Mouse (Mus musculus) liver, embryonic 14.5 days (tissue): ENCODE data around the gene Kctd11. TPM values are rescaled to one million over a fixed set of nuclear protein-coding genes. Genes with fewer than 3 reads are reported as not detected.

Experiments used
- ATAC-seq: fragments of 200-750 bp; cut with Nextera tagmentation; 2 replicates; pipeline ENCODE4 v1.8.0; 2017; ENCODE audit warnings: moderate number of reproducible peaks, mild to moderate bottlenecking, moderate library complexity; ENCODE audit not compliant: insufficient read depth
- DNase-seq, 3 experiments: peaks; one replicate each; pipeline ENCODE4 v3.0.0-alpha.2; 2012 to 2013; ENCODE audit warnings: low read depth in 3 of 3, low spot score in 3 of 3
- H3K27ac ChIP-seq: fragments of 300-500 bp; sonication (generic); 2 replicates; pipeline ENCODE4 v1.5.1; 2014; ENCODE audit warnings: moderate library complexity, mild to moderate bottlenecking, control low read depth, inconsistent platforms
- H3K27me3 ChIP-seq: fragments of 300-500 bp; sonication (generic); 2 replicates; pipeline ENCODE4 v1.6.1; 2014; ENCODE audit warnings: mild to moderate bottlenecking, low read length, moderate library complexity; ENCODE audit not compliant: control insufficient read depth, insufficient read depth
- H3K36me3 ChIP-seq: fragments of 300-500 bp; sonication (generic); replicated peaks from 2 replicates; pipeline ENCODE4 v1.6.1; 2014; ENCODE audit warnings: low read depth; ENCODE audit not compliant: control insufficient read depth, insufficient read depth
- H3K4me1 ChIP-seq, 2 experiments: fragments of 200-500 bp in 1 of 2; fragments of 300-500 bp in 1 of 2; sonication (generic) in 1 of 2; replicated peaks; 2 replicates each; pipeline ENCODE4 v1.6.1; 2012 to 2014; ENCODE audit warnings: antibody characterized with exemption in 1 of 2, inconsistent platforms in 1 of 2, low read length in 1 of 2; ENCODE audit not compliant: control insufficient read depth in 2 of 2, insufficient read depth in 2 of 2
- H3K4me2 ChIP-seq: fragments of 300-500 bp; sonication (generic); 2 replicates; pipeline ENCODE4 v1.6.1; 2014; ENCODE audit warnings: low read depth, mild to moderate bottlenecking, control low read depth, moderate library complexity
- H3K4me3 ChIP-seq, 2 experiments: fragments of 200-500 bp in 1 of 2; fragments of 300-500 bp in 1 of 2; sonication (generic) in 1 of 2; 2 replicates each; pipeline ENCODE4 v1.5.1; 2012 to 2014; ENCODE audit warnings: low read depth in 2 of 2, low read length in 2 of 2, mild to moderate bottlenecking in 2 of 2, control low read depth in 1 of 2, inconsistent platforms in 1 of 2, moderate library complexity in 1 of 2; ENCODE audit not compliant: insufficient read depth in 1 of 2
- H3K9ac ChIP-seq: fragments of 300-500 bp; sonication (generic); replicated peaks from 2 replicates; pipeline ENCODE4 v1.6.1; 2014; ENCODE audit warnings: mild to moderate bottlenecking, control low read depth, moderate library complexity
- H3K9me3 ChIP-seq: fragments of 300-500 bp; sonication (generic); 2 replicates; pipeline ENCODE4 v1.6.1; 2016; ENCODE audit warnings: low read length, mixed read lengths; ENCODE audit not compliant: control insufficient read depth
- CTCF ChIP-seq: IDR thresholded peaks from 2 replicates; pipeline ENCODE4 v1.5.1; 2016; ENCODE audit warnings: antibody characterized with exemption, low read depth, control low read depth
- EP300 ChIP-seq: IDR thresholded peaks from 2 replicates; pipeline ENCODE4 v1.6.1; 2016; ENCODE audit warnings: antibody characterized with exemption, low read depth
- WGBS: fragments of 180-500 bp; shearing (Covaris S2); extraction: QIAGEN DNeasy Blood & Tissue Kit; methylation state at CpG from one replicate; pipeline ENCODE4 v1.1.7; 2014; ENCODE audit not compliant: insufficient replicate concordance; 5-methylcytosine and 5-hydroxymethylcytosine counted together
- polyA plus RNA-seq, 2 experiments: library from polyadenylated mRNA; depleted of rRNA in 1 of 2; stranded (reverse) in 1 of 2; unstranded in 1 of 2; fragments of >200 nt; fragmentation: Nextera tagmentation in 1 of 2; extraction: Ambion mirVana in 1 of 2; gene quantifications; 2 replicates each; pipeline versions ENCODE4 v1.2.1 to v1.2.3; 2012 to 2014

The Kctd11 gene
- polyA plus RNA-seq, 2 experiments, result 0.53 to 0.93 TPM

DNA sequence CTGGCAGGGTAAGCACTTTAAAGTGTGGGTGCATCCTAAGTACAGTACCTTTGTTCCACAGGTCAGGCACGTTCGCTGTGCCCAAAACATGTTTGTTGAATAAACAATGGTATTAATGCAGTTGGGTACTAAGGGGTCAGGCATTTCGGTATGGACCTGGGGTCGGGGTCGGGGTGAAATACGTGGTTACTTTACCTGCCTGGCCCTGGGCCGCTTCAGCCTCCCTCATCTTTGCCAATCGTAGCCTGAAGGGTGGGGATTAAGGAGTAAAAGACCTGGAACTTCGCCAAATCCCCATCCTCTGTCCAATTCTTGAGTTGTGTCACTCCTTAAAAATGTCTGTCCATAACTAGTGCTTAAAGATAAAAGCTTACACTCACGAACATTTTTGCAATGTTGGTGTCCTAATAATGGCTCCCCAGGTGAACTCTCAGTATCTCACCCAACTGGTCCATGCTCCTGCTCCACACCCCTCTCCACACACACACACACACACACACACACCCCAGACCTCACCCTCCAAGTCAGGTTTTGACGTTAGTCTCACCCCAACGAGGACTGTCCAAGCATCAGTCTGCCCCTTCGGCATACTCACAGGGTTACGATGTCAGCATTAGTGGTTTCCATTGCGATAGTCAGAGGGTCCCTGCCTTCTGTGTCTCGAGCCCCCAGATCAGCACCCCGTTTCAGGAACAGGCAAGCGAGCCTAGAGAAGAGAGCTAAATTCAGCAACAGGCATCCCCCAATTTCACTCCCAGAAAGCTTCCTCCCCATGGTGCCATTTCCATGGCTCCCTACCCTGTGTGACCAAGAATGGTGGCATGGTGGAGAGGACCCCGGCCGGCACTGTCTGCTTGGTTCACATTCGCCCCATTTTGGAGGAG is 823 bp upstream of the Kctd11 start:
- no peak for TF ChIP-seq EP300
- no peak for TF ChIP-seq CTCF
- 68% methylated on average over 21 of the region's 21 CpGs for WGBS
- Histone ChIP-seq H3K4me2 (peak overlapping the region; percentile 100), H3K9ac (peak overlapping the region; percentile 18; the same call in 1 of the 2 replicates), H3K27ac (no peak overlapping the region), H3K4me1 (peaks cover 32 to 42% of the 10 kb centered on the region in 2 experiments), H3K9me3 (no peaks in the 10 kb centered on the region), H3K36me3 (no peaks in the 10 kb centered on the region), H3K27me3 (no peaks in the 10 kb centered on the region), H3K4me3 (peak overlapping the region; percentile 59 to 64; a peak in 3 of 4 replicates)
- DNase-seq (no peak), ATAC-seq (no peak)

GRCm38 (mm10) chr11:69880506-69880852 is 727 bp downstream of the Kctd11 start:
- H3K27me3 ChIP-seq, result no peaks in the 10 kb centered on the region
- peak overlapping the region; percentile 100 for H3K4me2 ChIP-seq
- peak overlapping the region; percentile 59 to 64 for H3K4me3 ChIP-seq
- H3K4me1 ChIP-seq, result peaks cover 37 to 45% of the 10 kb centered on the region in 2 experiments
- peak in 2 of 3 experiments; percentile 55 to 72 for DNase-seq
- WGBS, result 1% methylated on average over 18 of the region's 18 CpGs
- H3K9me3 ChIP-seq, result no peaks in the 10 kb centered on the region
- H3K36me3 ChIP-seq, result no peaks in the 10 kb centered on the region
- peak; percentile 39 for ATAC-seq
- TF ChIP-seq CTCF, result peak; percentile 95
- no peak for TF ChIP-seq EP300
- H3K9ac ChIP-seq, result peak overlapping the region; percentile 70
- peak overlapping the region; percentile 67 for H3K27ac ChIP-seq

- Histone ChIP-seq H3K27ac (peak overlapping the region; percentile 72), H3K4me2 (peak overlapping the region; percentile 100), H3K9ac (0 out of 2 replicates have a peak overlapping the region, but pooled peaks have one; percentile 7), H3K4me3 (peak overlapping the region in 1 of 2 experiments; percentile 64; a peak in 2 of 4 replicates), H3K9me3 (no peaks in the 10 kb centered on the region), H3K27me3 (no peaks in the 10 kb centered on the region), H3K36me3 (no peaks in the 10 kb centered on the region), H3K4me1 (peaks cover 41 to 52% of the 10 kb centered on the region in 2 experiments)
- 74% methylated on average over 15 of the region's 15 CpGs for WGBS
- ATAC-seq (no peak), DNase-seq (no peak)
- TF ChIP-seq CTCF, result no peak
- no peak for TF ChIP-seq EP300
These were observed 1.5 kb downstream of the Kctd11 start for GRCm38 (mm10) chr11:69879711-69880110.

GRCm38 (mm10) chr11:69878952-69879351 is 2.3 kb downstream of the Kctd11 start:
- Histone ChIP-seq H3K9me3 (no peaks in the 10 kb centered on the region), H3K9ac (peak overlapping the region; percentile 31), H3K27me3 (no peaks in the 10 kb centered on the region), H3K36me3 (no peaks in the 10 kb centered on the region), H3K27ac (peak overlapping the region; percentile 72), H3K4me1 (peaks cover 43 to 55% of the 10 kb centered on the region in 2 experiments), H3K4me3 (no peak overlapping the region; a peak in 1 of 4 replicates), H3K4me2 (peak overlapping the region; percentile 100)
- no peak for DNase-seq
- WGBS, result 14% methylated on average over 6 of the region's 6 CpGs
- TF ChIP-seq CTCF, result no peak
- TF ChIP-seq EP300, result peak; percentile 52; the same call in 1 of the 2 replicates
- ATAC-seq, result peak; percentile 72

DNA sequence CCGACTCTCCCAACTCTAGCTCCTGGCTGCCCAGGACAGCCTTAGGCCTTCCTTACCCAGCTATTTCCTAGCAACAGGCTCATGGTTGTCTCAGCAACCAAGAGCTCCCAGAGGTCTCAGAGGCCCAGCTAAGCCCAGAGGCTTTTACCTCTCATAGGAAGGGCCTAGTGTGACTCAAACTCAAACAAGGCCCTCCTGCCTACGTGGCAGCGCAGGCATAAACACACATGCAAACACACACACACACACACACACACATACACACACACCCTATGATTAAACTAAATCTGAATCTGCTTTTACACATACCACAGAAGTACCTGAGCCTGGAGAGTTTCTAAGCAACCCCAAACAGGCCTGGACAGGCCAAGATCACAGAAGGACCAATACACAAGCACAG is 2.8 kb downstream of the Kctd11 start:
- WGBS, result 75% methylated on average over 3 of the region's 3 CpGs
- no peak for DNase-seq
- Histone ChIP-seq H3K27me3 (no peaks in the 10 kb centered on the region), H3K4me1 (peaks cover 43 to 55% of the 10 kb centered on the region in 2 experiments), H3K27ac (peak overlapping the region; percentile 55), H3K9ac (no peak overlapping the region), H3K4me2 (peak overlapping the region; percentile 100; the same call in 1 of the 2 replicates), H3K9me3 (no peaks in the 10 kb centered on the region), H3K4me3 (no peak overlapping the region), H3K36me3 (no peaks in the 10 kb centered on the region)
- TF ChIP-seq CTCF (no peak), EP300 (no peak)
- ATAC-seq, result no peak
